Mouse (Mus musculus) B cell, adult 2 months (primary cell): ENCODE data around the gene Tnnt2.

ENCODE experiments used
- DNase-seq, 2 experiments: peaks; one replicate each; pipeline ENCODE4 v3.0.0; 2022

Tnnt2 gene

GRCm38 (mm10) chr1:135857137-135857775 is 21.1 kb downstream of the Tnnt2 start:
- no peak for DNase-seq

- DNase-seq: no peak
Observed at GRCm38 (mm10) chr1:135858533-135858932, 22.4 kb downstream of the Tnnt2 start.

GRCm38 (mm10) chr1:135861091-135861490 is 24.9 kb downstream of the Tnnt2 start:
- no peak for DNase-seq

DNA sequence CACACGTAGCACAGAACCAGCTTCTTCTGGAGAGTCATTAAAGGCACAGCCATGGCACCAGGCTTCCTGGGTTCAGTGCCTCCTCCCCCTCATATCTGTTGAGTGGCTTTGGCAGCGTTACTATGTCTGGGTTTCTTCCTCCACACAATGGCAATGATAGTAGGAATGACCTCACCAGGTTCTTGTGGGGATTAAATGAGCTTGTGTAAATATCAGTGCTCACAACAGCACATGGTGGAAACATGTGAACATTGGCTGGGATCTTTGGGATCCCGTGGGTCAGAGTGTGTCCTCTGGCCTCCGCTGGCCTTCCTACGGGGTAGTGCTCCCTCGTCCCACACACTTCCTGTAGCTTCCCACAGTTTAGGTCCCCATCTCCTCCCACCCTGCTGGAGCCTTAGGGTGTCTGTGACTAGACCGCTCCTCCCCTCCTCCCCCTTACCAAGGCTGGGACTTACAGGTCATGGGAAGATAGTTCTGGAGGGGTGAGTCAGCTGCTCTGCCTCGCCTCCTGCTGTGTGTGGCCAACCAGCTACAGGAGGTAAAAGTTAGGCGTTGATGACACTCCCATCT is 25.9 kb downstream of the Tnnt2 start:
- DNase-seq: no peak

DNA sequence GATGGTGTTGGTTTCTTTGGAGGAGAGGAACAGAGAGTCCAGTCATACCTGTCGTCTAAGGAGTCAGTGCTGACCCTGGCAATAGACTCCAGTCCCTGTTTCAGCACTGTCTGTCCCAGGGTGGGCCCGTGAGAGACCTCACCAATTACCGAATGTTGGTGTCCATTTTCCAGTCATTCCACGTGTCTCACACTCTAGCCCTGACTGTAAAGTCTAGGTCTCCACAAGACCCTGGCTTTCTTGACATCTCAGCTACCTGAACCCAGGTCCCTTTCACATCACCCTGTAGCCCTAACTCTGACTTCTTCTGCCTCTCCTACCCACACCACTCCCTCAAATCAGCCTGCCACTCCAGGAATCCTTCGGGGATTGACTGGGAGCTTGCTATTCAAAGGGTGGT is 26.4 kb downstream of the Tnnt2 start:
- no peak for DNase-seq

- DNase-seq: no peak
Observed at GRCm38 (mm10) chr1:135863786-135864335, 27.7 kb downstream of the Tnnt2 start.

DNA sequence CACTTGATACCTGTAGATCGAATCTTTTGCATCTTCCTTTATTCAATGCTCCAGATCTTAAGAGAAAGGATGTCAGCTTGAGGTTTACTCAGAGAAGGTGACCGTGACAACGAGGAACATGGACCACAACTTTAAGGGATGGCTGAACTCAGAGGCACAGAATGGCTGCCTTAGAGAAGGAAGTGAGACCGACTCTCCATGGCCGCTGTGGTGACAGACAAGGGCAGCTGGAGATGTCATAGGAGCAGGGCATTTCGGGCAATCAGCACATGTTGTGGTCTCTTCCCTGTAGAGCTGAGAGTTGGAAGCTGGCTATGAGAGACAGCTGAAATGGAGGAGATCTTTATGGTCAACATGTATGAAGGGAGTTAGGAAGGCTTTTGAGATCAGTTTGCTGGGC is 28.7 kb downstream of the Tnnt2 start:
- DNase-seq: no peak

- DNase-seq: peak; percentile 68 to 70
Observed at GRCm38 (mm10) chr1:135865518-135866194, 29.5 kb downstream of the Tnnt2 start.

GRCm38 (mm10) chr1:135868570-135868969 is 32.4 kb downstream of the Tnnt2 start:
- DNase-seq: no peak

DNA sequence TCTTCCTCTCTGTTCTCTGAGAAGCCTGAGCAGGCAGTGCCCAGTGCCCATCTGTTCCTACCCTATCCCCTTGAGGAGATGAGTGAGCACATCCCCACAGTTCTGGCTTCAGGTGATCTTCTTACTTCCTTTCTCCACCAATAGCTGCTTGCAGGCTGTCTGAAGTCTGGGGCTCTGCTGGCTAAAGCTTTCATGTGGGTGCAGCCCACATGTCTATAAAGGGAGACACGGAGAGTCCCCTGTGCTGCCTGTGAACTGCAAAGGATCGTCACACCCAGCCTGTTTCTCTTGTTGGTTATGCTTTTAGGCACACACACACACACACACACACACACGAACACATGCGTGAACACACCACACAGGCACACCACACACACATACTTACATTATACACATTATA is 36.8 kb downstream of the Tnnt2 start:
- no peak for DNase-seq

DNA sequence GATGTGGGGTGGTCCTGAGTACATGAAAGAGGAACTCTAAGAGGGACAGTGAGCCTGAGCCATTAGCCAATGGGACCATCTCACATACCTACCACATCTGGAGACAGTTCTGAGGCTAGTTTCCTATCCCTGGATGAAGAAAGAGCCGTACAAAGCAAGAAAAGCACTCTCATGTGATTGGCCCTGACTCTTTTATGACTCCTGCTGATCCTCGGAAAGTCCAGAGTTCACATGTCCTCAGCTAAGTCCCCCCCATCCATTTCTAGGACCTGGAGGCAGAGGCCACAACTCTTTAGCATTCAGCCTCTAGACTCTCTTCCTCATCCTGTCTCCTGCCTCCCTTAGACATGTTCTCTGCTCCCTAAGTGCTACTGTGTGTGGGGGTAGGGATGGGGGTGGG is 41.1 kb downstream of the Tnnt2 start:
- DNase-seq: no peak

- DNase-seq: peak; percentile 47 to 48
Observed at GRCm38 (mm10) chr1:135882385-135883109, 46.4 kb downstream of the Tnnt2 start.

DNA sequence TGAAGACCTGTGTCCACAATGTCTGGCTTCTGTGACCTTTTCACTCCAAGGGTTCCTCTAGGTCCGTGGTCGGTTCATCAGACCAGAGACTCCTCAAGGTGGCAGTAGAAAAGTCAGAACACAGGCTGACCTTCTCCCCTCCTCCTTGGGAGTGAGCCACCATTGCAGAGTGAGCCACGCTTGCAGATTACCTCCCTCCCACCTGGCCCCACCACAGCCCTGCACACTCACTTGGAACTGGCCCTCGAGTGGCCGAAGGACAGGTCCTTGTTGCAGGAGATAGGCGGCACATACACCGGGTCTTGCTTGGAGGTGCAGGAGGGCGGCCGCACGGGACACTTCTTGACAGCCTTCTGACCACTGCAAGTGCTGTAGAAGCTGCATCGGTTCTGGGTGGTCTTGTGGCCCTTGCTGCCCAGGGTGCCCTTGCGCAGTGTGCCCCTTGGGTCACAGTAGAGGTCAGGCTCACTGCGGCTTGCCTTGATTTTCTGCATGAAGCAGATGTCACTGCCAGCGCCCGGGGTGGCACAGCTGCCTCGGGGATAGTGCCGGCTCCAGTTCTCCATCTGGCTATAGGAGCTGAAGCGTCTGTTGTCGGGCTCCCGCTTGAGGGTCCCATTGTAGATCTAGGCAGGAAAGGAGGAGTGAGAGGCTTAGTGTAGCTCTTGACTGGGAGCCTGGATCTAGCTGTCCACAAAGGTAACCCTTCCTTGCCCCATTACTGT is 53.5 kb downstream of the Tnnt2 start:
- DNase-seq: no peak

GRCm38 (mm10) chr1:135891424-135892216 is 55.5 kb downstream of the Tnnt2 start:
- no peak for DNase-seq

DNA sequence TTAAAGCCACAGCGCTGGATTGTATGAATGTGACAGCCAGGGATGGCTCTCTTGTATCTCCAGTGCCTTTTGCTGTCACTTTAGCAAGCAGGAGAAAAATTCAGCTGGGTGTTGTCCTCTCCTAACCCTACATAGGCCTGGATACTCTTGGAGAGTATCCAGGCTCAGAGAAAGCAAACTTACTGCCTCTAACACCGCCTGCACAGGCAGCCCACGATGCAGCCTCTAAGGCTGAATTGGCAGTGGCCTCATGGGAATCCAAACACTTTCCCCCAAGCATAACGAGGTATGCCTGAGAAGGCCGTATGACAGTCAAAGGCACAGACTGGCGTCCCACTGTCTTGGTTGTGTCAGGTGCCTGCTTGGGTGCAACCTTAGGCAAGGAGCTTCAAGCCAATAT is 56.1 kb downstream of the Tnnt2 start:
- DNase-seq: no peak

DNA sequence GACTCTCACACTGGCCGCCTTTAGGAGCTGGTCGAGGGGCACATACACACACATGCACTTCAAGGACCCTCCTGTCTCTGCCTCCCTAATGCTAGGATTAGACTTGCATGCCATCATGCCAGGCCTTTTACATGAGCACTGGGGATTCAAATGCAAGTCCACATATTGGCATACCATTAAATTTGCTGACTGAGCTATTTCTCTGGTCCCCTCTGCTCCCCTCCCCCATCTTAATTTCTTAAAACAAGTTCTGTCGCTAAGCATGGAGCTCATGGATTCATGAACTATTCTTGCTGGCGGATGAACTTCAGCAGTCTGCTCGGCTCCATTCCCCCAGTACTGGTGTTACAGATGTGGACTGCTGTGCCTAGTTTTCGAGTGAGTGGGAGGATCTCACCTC is 56.6 kb downstream of the Tnnt2 start:
- DNase-seq: no peak

DNA sequence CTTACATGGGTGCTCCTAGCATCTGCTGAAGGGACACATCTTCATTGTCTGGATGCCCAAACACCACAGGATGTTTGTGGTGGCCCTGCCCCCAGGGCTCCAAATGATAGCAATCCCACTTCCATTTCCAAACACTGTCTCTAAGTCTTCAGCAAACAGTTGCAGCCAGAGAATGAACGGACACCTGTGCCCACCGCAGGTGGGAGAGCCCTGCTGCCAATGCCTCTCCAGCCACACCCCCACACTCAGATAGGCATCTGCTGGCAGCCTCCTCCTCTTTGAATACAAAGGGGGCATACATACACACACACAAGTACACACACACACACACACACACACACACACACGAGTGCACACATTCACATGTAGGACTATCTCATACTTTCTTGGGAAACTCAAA is 57.2 kb downstream of the Tnnt2 start:
- no peak for DNase-seq

DNA sequence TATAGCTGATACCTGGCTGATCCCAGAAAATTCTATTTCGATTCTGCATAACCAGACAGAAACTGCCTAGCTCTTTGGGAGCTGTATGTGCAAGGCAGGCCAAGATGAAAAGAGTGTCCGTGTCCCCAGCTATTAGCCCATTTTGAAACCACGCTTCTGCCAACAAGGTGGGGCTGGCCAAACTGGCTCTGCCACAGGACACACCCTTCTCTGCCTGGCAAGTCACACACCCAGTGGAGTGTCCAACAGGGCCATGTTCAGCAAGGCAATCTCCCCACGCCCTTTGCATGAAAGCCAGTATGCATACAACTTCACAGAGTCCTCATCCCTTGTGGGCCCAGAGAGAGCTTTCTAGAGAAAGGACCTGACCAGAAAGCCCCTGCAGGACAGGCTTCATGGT is 59.2 kb downstream of the Tnnt2 start:
- DNase-seq: no peak

DNA sequence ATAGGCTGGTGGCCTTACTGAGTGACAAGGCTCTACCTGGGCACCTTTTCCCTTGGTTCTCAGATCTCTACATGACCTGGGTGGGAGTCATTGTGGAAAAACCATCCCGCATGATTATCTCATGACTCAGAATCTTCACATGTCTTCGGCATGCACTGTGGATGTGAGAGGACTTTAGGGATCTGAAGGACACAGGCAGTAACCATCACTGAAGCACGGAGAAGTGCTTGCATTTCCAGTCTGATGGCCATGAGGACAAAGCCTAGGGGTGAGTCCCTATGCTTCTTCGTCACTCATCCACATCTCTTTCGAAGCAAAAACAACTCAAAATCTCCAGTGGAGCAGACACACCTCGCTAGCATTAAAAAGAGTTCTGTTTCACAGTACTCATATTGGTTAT is 63.1 kb downstream of the Tnnt2 start:
- no peak for DNase-seq

DNA sequence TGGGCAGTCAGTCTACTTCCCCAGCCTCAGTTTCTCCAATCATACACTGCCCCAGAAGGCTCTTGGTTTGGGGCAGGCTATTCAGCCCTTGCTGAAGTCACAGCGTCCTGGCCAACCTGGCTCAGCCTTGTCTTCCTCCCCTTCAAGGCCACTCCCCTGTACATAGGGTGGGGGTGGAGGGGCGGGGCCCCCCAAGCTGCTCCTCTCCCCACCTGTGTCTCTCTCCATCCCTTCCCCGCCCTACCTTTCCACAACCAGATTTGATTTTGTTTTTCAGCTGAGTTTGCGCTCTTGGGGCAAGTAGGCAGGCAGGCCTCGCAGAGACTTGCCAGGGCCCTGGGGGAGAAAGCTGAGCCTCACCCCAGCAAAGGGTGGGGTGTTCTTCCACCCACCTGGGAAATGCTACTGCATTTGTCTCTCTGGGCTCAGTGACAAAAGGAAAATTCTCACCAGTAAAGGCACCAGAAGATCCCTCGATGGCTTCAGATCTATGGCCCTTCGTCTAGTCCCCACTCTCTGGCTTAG is 63.9 kb downstream of the Tnnt2 start:
- no peak for DNase-seq
